Mouse (Mus musculus): ENCODE data around the gene Ccdc6.

The Ccdc6 gene

DNA sequence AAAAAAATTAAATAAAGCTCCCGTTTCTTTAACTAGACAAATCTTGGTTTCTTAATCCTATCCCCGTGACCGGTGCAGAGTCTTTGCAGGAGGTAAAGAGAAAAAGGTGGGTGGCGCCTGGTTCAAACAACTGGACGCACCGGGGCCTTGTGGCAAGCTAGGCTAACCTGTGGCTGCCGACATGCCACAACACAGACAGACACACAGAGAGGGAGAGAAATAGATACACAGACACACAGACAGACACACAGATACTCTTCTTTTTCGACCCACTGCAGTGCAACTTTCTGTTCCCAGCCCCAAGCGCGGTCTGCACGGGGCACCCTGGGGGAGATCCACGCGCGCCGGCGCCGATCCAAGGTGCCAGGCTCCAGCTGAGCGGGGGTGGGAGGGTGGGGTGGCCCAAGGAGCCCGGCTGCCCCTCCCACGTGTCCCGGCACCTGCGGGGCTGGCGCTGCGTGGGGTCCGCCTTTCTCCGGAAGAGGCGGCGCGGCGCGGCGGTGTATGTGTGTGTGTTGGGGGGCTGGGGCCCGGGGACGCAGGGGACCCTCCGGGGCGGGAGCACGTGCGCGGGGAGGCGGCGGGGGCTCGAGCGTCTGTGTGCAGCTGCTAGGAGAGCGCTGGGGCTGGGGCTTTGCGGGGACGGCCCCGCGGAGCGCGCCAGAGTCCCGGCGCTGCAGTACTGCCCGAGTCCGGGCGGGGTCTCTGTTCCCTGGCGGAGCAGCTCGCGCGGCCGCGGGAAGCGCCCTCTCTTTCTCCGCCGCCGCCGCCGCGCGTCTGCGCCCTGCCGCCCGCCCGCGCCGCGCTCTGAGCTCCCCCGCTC, at the start of gene Ccdc6:
TSS of gene Ccdc6 (plus strand) at position 756 of the 823 bp plus-strand sequence.
- peak; percentile 90 to 95 for DNase-seq

DNA sequence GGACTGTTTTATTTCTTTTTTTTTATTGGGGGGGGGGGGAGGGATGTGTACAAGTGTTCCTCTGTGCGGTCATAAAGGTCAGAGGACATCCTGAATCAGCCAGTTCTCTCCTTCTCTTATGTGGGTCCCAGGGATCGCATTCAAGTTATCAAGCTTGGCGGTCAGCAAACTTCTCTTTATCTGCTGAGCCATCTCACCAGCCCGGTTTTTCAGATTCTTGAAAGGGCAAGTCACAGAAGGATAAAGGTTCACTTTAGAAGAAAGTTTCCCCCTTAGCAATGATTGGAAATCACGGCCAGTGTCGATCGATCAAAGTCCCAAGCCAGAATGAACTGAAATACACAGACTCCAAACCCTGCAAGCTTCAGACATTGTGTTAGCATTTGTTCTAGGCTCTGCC, 47.1 kb upstream of the Ccdc6 start:
- no peak for DNase-seq

GRCm38 (mm10) chr10:70055291-70055690, 41.6 kb upstream of the Ccdc6 start:
- DNase-seq, result no peak

GRCm38 (mm10) chr10:70057064-70057463, 39.9 kb upstream of the Ccdc6 start:
- no peak for DNase-seq

DNA sequence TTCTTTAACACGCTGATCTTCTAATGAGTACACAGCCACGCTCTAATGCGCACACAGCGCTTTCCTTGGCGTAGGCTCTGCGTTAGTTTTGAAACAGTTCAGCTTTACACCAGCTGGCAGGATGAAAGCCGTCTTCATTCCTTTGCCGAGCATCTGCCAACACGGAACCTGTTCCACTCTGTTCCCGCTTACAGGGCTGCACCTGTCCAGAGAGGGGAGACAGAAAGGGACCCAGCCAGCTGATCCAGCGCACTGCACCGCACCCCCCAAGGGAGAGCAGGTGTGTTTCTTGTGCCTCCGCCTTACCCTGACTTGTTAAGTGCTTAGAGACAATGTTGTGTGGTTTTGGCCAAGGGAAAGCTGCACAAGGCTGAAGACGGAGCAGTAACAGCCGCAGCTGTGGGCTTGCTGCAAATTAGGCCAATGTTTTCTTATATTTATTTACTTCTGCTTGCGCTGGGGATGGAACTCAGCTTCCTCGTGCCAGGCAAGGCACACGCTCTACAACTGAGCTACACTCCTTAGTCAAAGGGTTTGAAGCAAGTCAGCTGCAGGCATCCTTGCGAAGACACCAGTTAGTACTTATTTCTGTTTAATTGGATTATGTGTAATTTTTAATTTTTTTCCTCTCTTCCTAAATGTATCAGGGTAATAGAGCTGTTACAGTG, 36.8 kb upstream of the Ccdc6 start:
- peak in 1 of 2 experiments; percentile 12 for DNase-seq

DNA sequence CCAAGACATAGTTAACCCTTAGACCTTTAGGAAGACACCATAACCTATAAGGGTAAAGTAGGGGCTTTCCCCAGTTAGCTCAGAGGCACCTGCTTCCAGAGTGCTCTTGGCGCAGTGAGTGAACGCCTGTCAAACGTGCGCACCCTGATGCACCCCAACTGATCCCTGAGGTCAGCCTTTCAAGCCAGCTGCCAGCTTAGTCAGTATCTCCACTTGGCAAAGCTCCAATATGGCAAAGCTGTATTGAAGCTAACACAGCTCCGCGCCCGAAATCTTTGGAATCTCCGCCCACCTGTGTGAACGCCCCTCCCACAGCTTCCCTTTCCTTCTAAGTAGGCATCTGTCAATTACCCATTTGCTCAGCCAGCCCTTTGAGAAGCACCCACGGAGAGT, 36.2 kb upstream of the Ccdc6 start:
- no peak for DNase-seq

GRCm38 (mm10) chr10:70063881-70064555, 32.9 kb upstream of the Ccdc6 start:
- DNase-seq, result no peak

GRCm38 (mm10) chr10:70065191-70065590, 31.7 kb upstream of the Ccdc6 start:
- peak in 1 of 2 experiments; percentile 14 for DNase-seq

GRCm38 (mm10) chr10:70066497-70067168, 30.3 kb upstream of the Ccdc6 start:
- no peak for DNase-seq

- DNase-seq, result no peak
These were observed 29.5 kb upstream of the Ccdc6 start for GRCm38 (mm10) chr10:70067169-70068115.

GRCm38 (mm10) chr10:70069321-70069720, 27.6 kb upstream of the Ccdc6 start:
- DNase-seq, result no peak

- DNase-seq, result no peak
These were observed 25.6 kb upstream of the Ccdc6 start for GRCm38 (mm10) chr10:70071334-70071733.

DNA sequence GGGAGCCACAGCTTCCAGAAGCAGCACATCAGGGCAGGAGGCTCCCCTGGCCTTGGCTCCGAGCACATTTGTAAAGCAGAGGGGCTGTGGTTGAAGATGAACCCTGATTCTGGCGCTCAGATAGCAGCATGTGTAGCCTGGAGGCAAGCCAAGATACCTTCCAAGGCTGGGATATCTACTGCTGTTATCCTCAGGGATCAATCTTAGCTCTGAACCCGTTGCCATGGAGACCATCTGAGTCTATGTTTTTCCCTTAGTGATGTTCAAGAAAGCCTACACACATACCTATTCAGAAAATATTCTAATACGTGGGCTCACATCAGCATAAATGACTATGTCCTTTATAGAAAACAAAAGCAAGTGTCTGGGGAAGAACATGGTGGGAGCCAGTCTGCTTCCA, 19.5 kb upstream of the Ccdc6 start:
- DNase-seq, result no peak

DNA sequence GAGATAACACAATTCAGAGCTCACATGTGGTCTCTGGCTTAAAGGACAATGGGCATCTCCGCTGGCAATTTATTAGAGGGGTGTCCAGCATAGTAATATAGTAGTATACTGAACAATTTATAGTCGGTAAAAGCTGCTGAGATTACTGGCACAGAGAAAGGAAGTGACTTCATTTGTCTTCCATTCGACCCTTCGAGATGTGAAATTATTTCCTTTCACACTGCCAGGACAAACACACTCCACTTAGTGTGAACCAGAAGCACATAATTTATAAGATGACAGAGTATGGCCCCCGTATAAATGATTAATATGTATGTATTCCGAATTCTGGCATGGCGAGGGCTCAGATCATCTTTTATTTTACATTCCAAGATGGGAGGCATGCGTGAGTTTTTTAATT, 16.0 kb upstream of the Ccdc6 start:
- DNase-seq, result no peak

DNA sequence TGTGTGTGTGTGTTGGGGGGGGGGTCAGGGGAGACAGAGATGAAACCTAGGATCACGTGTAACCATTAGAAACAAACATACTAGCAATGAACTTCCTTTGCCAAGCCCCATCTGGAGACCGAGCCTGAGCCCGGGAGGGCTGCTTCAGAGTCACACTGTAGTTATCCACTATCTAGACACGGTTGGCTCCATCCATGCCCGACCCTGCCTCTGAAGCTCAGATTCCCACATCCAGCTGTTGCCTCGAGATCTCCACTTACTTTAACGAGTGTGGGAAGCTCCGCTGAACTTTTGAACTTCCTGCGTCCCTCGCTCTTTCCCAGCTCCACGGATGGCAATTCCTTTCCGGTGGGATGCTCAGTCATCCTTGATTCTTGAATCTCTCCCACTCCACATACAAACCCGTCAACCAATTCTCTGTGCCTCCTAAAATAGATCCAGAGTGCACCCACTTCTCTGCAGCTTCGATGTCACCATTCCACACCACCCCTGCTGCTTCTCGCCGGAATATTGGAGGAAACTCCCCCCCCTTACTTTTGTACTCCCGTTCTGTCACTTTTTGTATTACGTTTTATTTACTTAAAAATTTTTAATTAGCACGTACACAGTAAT, 15.3 kb upstream of the Ccdc6 start:
- DNase-seq, result no peak

DNA sequence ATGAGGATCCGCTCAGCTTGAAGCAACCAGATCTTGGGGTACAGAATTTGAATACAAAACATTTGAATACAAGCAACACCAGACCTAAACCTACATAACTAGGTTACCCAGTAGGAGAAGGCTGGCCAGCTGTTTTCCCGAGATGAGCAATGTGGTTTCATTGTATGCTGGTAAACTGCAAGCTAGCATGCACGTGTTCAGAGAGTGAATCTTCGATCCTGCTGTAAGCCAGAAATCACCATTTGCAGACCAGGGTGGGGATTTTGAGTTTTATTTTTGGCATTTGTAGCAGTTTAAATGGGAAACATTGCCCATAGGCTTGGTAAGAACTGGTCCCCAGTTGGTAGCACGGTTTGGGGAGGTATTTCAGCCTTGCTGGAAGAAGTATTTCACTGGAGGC, 13.7 kb upstream of the Ccdc6 start:
- DNase-seq, result no peak

DNA sequence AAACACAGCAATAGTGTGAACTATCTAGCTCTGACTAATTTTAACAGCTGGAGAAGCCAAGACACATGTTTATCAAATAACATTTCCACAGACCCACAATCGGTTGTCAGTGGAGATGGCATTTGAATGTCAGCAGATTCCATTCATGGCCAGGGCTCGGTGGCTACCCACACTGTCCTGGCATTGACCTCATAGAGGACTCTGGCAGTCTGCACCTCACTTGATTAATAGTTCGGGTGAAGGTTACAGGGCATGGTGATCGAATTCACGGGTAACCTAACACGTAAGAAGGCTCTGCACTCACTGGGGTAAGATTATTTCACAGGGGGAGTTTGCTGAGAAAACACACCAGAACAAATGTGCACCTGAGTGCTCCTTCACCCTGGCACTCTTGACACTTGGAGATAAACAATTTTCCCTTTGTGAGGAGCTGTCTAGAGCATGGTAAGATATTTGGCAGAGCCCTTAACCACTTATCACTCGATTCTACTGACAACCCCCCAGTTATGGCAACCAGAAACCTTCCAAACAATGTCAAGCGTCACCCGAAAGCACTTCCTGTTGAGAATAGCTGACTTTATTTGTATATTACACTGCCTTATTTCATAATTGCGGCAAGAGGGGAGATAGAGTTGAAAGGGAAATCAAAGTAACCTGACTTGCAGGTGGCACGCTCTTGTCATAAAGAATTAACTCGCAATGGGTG, 11.5 kb upstream of the Ccdc6 start:
- no peak for DNase-seq

GRCm38 (mm10) chr10:70088788-70089187, 8.1 kb upstream of the Ccdc6 start:
- DNase-seq, result no peak

GRCm38 (mm10) chr10:70091876-70092462, 5.0 kb upstream of the Ccdc6 start:
- no peak for DNase-seq

GRCm38 (mm10) chr10:70093782-70094181, 3.1 kb upstream of the Ccdc6 start:
- DNase-seq, result no peak

All from cerebellum, postnatal 25 days (tissue).